Mouse (Mus musculus): ENCODE results near the gene Pik3r5. TPM values are rescaled to one million over a fixed set of nuclear protein-coding genes. Genes with fewer than 3 reads are reported as not detected.

Gene Pik3r5
- total and polyA plus RNA-seq, 2 experiments from 2014 or later: 0.54 to 1.8 TPM

DNA sequence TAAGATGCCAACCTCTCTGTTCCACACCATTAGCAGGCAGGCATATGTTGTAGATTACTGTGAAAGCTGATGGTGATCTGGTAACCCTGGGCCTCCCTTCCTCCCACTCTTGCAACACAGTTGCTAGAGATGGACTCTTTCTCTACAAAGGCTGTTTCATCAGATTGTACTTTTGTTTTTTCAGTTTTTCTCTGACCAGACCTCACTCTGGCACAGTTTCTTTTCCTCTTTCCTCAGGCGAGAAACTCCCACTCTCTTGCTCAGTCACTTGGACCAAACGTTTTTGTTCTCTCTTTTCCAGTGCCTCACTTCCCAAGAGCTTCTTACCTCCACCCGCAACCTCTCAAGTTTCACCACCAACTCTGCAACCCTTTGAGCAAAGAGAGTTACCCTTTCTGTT, 82.0 kb downstream of the Pik3r5 start:
- ATAC-seq: no peak
- WGBS: 37% methylated on average over 3 of the region's 3 CpGs
- Histone ChIP-seq H3K27ac (ENCODE audit: low read depth, low read length) (no peak overlapping the region), H3K9ac (no peak overlapping the region), H3K4me3 (ENCODE audit: low read depth, low read length) (no peak overlapping the region), H3K9me3 (ENCODE audit: low read length) (no peaks in the 10 kb centered on the region), H3K27me3 (ENCODE audit: insufficient read depth, low read length) (no peaks in the 10 kb centered on the region), H3K4me2 (ENCODE audit: low read depth) (no peak overlapping the region), H3K36me3 (ENCODE audit: insufficient read depth) (no peaks in the 10 kb centered on the region), H3K4me1 (ENCODE audit: insufficient read depth) (no peaks in the 10 kb centered on the region)
- no peak for DNase-seq
- no peak for TF ChIP-seq CTCF (IDR thresholded peaks at IDR 0.05; ENCODE audit: low read depth)

DNA sequence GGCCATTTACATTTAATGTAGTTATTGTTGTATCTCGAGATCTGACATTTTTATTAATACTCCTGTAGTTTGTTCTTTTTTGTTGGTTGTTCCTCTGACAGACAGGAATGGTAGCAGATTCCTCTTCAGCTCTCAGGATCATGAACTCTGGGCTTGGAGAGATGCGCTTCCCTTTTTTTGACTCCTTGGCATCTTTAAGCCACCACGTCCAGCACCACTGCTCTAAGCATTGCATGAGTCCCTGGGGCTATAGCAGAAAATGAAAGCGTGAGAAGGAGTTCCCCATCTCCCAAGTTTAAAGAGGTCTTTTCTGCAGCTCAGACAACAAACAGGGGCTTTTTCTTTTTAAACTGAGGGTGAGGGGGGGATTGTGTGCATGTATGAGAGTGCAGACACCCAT, 87.4 kb downstream of the Pik3r5 start:
- no peaks in the 10 kb centered on the region for H3K36me3 ChIP-seq (ENCODE audit: insufficient read depth)
- no peak overlapping the region for H3K9ac ChIP-seq
- ATAC-seq: no peak
- no peak for TF ChIP-seq CTCF (IDR thresholded peaks at IDR 0.05; ENCODE audit: low read depth)
- H3K4me3 ChIP-seq (ENCODE audit: low read depth, low read length): no peak overlapping the region
- H3K9me3 ChIP-seq (ENCODE audit: low read length): no peaks in the 10 kb centered on the region
- WGBS: 91% methylated on average over 4 of the region's 4 CpGs
- DNase-seq: no peak
- no peaks in the 10 kb centered on the region for H3K27me3 ChIP-seq (ENCODE audit: insufficient read depth, low read length)
- no peak overlapping the region for H3K27ac ChIP-seq (ENCODE audit: low read depth, low read length)
- no peaks in the 10 kb centered on the region for H3K4me1 ChIP-seq (ENCODE audit: insufficient read depth)
- no peak overlapping the region for H3K4me2 ChIP-seq (ENCODE audit: low read depth)

DNA sequence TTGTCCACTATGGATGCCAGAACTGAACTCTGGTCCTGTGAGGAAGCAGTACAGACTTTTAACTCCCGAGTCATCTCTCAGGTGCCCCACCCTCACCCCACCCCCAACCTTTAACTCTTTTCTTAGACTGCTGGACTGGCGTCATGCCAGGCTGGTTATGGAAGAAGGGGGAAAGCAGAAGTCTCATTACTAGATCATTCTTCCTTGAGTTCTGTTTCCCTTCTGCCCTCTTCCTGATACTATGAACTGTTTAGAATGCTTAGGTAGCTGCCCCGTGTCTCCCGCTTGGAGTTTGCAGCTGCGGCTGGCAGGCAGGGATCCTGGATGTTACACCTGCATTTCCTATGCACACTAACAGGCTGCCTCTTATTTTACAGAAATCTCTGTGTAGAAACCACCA, 87.9 kb downstream of the Pik3r5 start:
- TF ChIP-seq CTCF (IDR thresholded peaks at IDR 0.05; ENCODE audit: low read depth): no peak
- Histone ChIP-seq H3K27ac (ENCODE audit: low read depth, low read length) (no peak overlapping the region), H3K27me3 (ENCODE audit: insufficient read depth, low read length) (no peaks in the 10 kb centered on the region), H3K4me3 (ENCODE audit: low read depth, low read length) (no peak overlapping the region), H3K9me3 (ENCODE audit: low read length) (no peaks in the 10 kb centered on the region), H3K36me3 (ENCODE audit: insufficient read depth) (no peaks in the 10 kb centered on the region), H3K9ac (no peak overlapping the region), H3K4me2 (ENCODE audit: low read depth) (no peak overlapping the region), H3K4me1 (ENCODE audit: insufficient read depth) (no peaks in the 10 kb centered on the region)
- ATAC-seq (no peak), DNase-seq (no peak)
- 88% methylated on average over 5 of the region's 5 CpGs for WGBS

DNA sequence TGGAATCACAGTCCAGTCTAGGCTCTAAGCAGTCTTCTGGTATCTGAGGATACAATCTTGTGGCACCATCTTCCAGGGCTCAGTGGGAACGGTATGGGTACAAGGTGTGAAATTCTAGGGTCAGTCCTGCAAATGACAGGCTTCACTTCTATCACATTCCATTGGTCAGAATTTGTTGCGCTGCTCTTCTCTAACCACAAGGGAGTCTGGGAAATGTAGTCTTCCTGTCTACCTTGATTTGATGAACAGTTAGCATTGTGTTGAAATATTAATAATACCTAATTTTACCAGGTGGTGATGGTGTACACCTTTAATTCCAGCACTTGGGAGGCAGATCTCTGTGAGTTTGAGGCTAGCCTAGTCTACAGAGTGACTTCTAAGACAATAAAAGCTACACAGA, 88.5 kb downstream of the Pik3r5 start:
- H3K4me1 ChIP-seq (ENCODE audit: insufficient read depth): no peaks in the 10 kb centered on the region
- ATAC-seq (no peak), DNase-seq (no peak)
- no peak overlapping the region for H3K4me3 ChIP-seq (ENCODE audit: low read depth, low read length)
- WGBS: 97% methylated on average over 2 of the region's 2 CpGs
- H3K9me3 ChIP-seq (ENCODE audit: low read length): no peaks in the 10 kb centered on the region
- no peak overlapping the region for H3K27ac ChIP-seq (ENCODE audit: low read depth, low read length)
- H3K9ac ChIP-seq: no peak overlapping the region
- no peaks in the 10 kb centered on the region for H3K27me3 ChIP-seq (ENCODE audit: insufficient read depth, low read length)
- no peaks in the 10 kb centered on the region for H3K36me3 ChIP-seq (ENCODE audit: insufficient read depth)
- no peak overlapping the region for H3K4me2 ChIP-seq (ENCODE audit: low read depth)
- no peak for TF ChIP-seq CTCF (IDR thresholded peaks at IDR 0.05; ENCODE audit: low read depth)

DNA sequence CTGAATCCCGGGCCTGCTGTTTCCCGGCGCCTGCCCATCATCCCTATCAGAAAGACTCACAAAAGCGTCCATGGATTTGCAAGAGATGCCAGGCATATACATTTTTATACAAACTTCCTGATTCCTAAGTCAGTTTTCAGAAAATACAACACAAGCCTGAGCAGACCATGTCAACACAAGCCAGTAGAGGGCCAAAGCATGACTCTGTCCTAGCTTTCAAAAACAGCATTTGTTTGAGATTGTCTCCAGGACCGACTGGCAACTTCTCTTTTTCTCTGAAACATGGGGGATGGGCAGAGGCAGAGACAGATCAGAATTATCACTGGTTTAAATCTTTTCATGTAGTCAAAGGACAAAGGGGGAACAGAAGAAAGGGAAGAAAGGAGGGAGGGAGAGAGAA, 89.4 kb downstream of the Pik3r5 start:
- Histone ChIP-seq H3K36me3 (ENCODE audit: insufficient read depth) (no peaks in the 10 kb centered on the region), H3K4me3 (ENCODE audit: low read depth, low read length) (no peak overlapping the region), H3K27ac (ENCODE audit: low read depth, low read length) (no peak overlapping the region), H3K27me3 (ENCODE audit: insufficient read depth, low read length) (no peaks in the 10 kb centered on the region), H3K4me2 (ENCODE audit: low read depth) (no peak overlapping the region), H3K4me1 (ENCODE audit: insufficient read depth) (no peaks in the 10 kb centered on the region), H3K9me3 (ENCODE audit: low read length) (no peaks in the 10 kb centered on the region), H3K9ac (no peak overlapping the region)
- no peak for ATAC-seq
- TF ChIP-seq CTCF (IDR thresholded peaks at IDR 0.05; ENCODE audit: low read depth): no peak
- 82% methylated on average over 5 of the region's 5 CpGs for WGBS
- DNase-seq: no peak

DNA sequence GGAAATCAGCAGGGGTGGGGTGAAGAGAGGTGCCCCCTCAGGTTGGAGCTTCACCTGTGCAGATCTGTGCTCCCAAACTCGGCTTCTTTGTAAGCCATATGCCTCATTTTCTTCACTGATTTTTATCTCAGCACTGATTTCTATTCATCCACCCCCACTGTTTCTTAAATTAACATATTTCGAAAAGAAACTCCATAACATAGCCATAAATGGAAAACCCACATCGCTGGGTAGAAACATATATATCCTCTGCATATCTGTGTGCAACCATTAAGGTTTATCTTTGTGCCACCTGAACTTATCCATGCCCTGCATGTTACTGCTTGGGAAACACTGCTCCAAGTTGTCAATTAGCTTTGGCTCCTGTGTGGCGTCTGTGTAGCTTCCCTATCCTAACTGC, 94.5 kb downstream of the Pik3r5 start:
- DNase-seq (peak; percentile 23), ATAC-seq (no peak; the same call in 1 of the 2 replicates)
- H3K4me1 ChIP-seq (ENCODE audit: insufficient read depth): no peaks in the 10 kb centered on the region
- H3K4me3 ChIP-seq (ENCODE audit: low read depth, low read length): no peak overlapping the region
- no peaks in the 10 kb centered on the region for H3K9me3 ChIP-seq (ENCODE audit: low read length)
- H3K27ac ChIP-seq (ENCODE audit: low read depth, low read length): peak overlapping the region; percentile 57
- H3K9ac ChIP-seq: no peak overlapping the region
- H3K27me3 ChIP-seq (ENCODE audit: insufficient read depth, low read length): no peaks in the 10 kb centered on the region
- WGBS: 65% methylated on average over 4 of the region's 4 CpGs
- no peaks in the 10 kb centered on the region for H3K36me3 ChIP-seq (ENCODE audit: insufficient read depth)
- TF ChIP-seq CTCF (IDR thresholded peaks at IDR 0.05; ENCODE audit: low read depth): no peak
- H3K4me2 ChIP-seq (ENCODE audit: low read depth): no peak overlapping the region

DNA sequence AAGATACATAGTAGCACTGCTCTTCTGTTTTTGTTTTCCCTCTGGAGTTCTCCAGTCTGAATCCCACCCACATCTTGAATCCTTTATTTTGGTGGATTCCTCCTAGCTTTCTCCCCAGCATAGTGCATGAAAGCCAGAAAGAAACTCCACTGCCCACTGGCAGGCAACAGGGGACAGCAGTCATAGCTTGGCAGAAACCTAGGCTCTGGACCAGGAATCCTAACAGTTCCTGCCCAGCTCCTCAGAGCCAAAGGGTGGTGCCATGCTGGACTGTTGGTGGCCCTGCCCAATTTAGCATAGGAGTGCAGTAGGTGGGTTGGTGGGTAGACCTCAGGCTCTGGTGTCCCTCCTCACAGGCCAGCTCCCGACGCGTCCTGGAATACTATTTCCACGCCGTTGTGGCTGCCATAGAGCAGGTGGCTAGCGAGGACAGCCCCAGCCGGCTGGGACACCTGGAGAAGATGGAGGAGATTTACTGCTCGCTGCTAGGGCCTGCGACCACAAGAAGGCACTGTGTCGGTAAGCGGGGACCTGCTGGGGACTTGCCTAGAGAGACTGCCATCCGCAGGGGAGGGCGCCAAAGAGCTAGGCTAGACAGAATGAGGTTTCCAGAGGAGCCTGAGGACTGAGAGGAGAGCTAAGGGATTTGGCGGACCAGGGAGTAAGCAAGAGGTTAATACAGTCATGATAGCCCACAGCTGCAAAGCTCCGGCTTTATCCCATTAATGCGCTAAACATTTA, 99.3 kb downstream of the Pik3r5 start:
- WGBS: 25% methylated on average over 16 of the region's 16 CpGs
- no peak overlapping the region for H3K27ac ChIP-seq (ENCODE audit: low read depth, low read length)
- ATAC-seq: no peak; the same call in 1 of the 2 replicates

More for the DNA sequence above, 99.3 kb downstream of the Pik3r5 start:
- Histone ChIP-seq H3K4me1 (ENCODE audit: insufficient read depth) (no peaks in the 10 kb centered on the region), H3K9me3 (ENCODE audit: low read length) (no peaks in the 10 kb centered on the region), H3K9ac (no peak overlapping the region), H3K36me3 (ENCODE audit: insufficient read depth) (no peaks in the 10 kb centered on the region), H3K4me2 (ENCODE audit: low read depth) (no peak overlapping the region), H3K27me3 (ENCODE audit: insufficient read depth, low read length) (no peaks in the 10 kb centered on the region), H3K4me3 (ENCODE audit: low read depth, low read length) (no peak overlapping the region)
- peak; percentile 28 for DNase-seq
- peak; percentile 68 for TF ChIP-seq CTCF (IDR thresholded peaks at IDR 0.05; ENCODE audit: low read depth)
